Mouse (Mus musculus) forebrain, embryonic 11.5 days (tissue): ENCODE results near the gene Wfdc13. TPM values are rescaled to one million over a fixed set of nuclear protein-coding genes. Genes with fewer than 3 reads are reported as not detected.

ENCODE experiments used
- ATAC-seq: fragments of 200-750 bp; cut with Nextera tagmentation; replicated peaks from 2 replicates; pipeline ENCODE4 v1.8.0; 2017; ENCODE audit warnings: moderate TSS enrichment; ENCODE audit not compliant: low FRiP score
- DNase-seq: peaks from one replicate; pipeline ENCODE4 v3.0.0-alpha.2; 2017; ENCODE audit warnings: low spot score
- H3K27ac ChIP-seq: fragments of 300-500 bp; sonication (generic); 2 replicates; pipeline ENCODE4 v1.5.1; 2014; ENCODE audit warnings: low read depth, low read length
- H3K27me3 ChIP-seq: fragments of 300-500 bp; sonication (generic); 2 replicates; pipeline ENCODE4 v1.6.1; 2014; ENCODE audit warnings: mild to moderate bottlenecking, low read length, mixed read lengths; ENCODE audit not compliant: control insufficient read depth, insufficient read depth
- H3K36me3 ChIP-seq: fragments of 300-500 bp; sonication (generic); 2 replicates; pipeline ENCODE4 v1.6.1; 2014; ENCODE audit warnings: mild to moderate bottlenecking, low read length, moderate library complexity, mixed read lengths; ENCODE audit not compliant: control insufficient read depth, insufficient read depth
- H3K4me1 ChIP-seq: fragments of 300-500 bp; sonication (generic); replicated peaks from 2 replicates; pipeline ENCODE4 v1.6.1; 2014; ENCODE audit warnings: low read length, mixed read lengths; ENCODE audit not compliant: control insufficient read depth, insufficient read depth
- H3K4me2 ChIP-seq: fragments of 300-500 bp; sonication (generic); 2 replicates; pipeline ENCODE4 v1.6.1; 2014; ENCODE audit warnings: low read depth, mild to moderate bottlenecking, low read length, moderate library complexity, mixed read lengths; ENCODE audit not compliant: severe bottlenecking
- H3K4me3 ChIP-seq: fragments of 300-500 bp; sonication (generic); 2 replicates; pipeline ENCODE4 v1.5.1; 2014; ENCODE audit warnings: low read depth, low read length
- H3K9ac ChIP-seq: fragments of 300-500 bp; sonication (generic); 2 replicates; pipeline ENCODE4 v1.6.1; 2014; ENCODE audit warnings: low read length
- H3K9me3 ChIP-seq: fragments of 300-500 bp; sonication (generic); 2 replicates; pipeline ENCODE4 v1.6.1; 2016; ENCODE audit warnings: low read length, mixed read lengths; ENCODE audit not compliant: control insufficient read depth
- WGBS: fragments of 180-500 bp; shearing (Covaris S2); extraction: QIAGEN DNeasy Blood & Tissue Kit; methylation state at CpG from one replicate; pipeline ENCODE4 v1.1.7; 2014; 5-methylcytosine and 5-hydroxymethylcytosine counted together
- polyA plus RNA-seq: library from polyadenylated mRNA; unstranded; fragments of >200 nt; fragmentation: Nextera tagmentation; extraction: Ambion mirVana; gene quantifications from 2 replicates; pipeline ENCODE4 v1.2.1, GENCODE M21; 2014

Wfdc13 gene
- polyA plus RNA-seq, 1 experiment from 2014 or later = not detected

DNA sequence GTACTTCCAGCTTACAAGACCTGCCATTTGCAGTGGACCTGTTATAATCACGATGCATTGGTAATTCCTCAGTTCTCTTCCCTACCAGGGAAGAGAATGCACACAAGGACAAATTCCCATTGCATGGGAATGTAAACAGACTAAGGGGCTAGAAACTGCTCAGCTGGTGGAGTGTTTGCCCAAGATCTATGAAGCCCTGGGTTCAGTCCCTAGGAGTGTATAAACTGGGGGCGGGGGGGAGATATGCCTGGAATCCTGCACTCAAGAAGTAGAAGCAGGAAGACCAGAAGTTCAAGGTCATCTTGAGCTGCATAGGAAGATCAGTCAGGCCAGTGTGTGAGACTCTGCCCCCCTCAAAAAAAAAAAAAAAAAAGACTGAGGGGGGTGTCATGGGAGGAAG is 48.4 kb downstream of the Wfdc13 start:
- H3K9me3 ChIP-seq = no peaks in the 10 kb centered on the region
- no peak overlapping the region for H3K4me3 ChIP-seq
- 94% methylated on average over 2 of the region's 2 CpGs for WGBS
- H3K27me3 ChIP-seq = no peaks in the 10 kb centered on the region
- H3K4me1 ChIP-seq = no peaks in the 10 kb centered on the region
- H3K9ac ChIP-seq = no peak overlapping the region
- DNase-seq = no peak
- no peaks in the 10 kb centered on the region for H3K36me3 ChIP-seq
- ATAC-seq = no peak
- H3K4me2 ChIP-seq = no peak overlapping the region
- no peak overlapping the region for H3K27ac ChIP-seq

DNA sequence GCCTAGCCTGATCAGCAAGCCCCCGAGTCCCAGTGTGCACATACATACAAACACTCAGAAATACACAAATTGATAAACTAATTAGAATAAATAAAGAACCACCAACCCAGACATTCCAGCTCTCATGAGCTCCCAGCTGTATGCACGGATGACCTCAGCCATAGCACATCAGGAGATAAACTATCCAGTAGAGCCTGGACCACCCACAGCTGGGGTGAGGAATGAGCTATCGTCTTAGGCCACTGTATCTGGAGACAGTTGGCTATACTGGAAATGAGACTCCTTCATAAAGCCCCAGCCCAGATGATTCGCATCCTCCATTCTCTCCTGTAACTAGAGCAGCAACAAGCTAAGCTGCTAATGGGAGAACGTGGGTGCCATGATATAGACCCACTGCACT is 49.9 kb downstream of the Wfdc13 start:
- 82% methylated on average over 5 of the region's 5 CpGs for WGBS
- Histone ChIP-seq H3K36me3 (no peaks in the 10 kb centered on the region), H3K4me2 (no peak overlapping the region), H3K9me3 (no peaks in the 10 kb centered on the region), H3K4me3 (no peak overlapping the region), H3K27ac (no peak overlapping the region), H3K9ac (no peak overlapping the region), H3K4me1 (no peaks in the 10 kb centered on the region), H3K27me3 (no peaks in the 10 kb centered on the region)
- ATAC-seq (no peak), DNase-seq (no peak)

DNA sequence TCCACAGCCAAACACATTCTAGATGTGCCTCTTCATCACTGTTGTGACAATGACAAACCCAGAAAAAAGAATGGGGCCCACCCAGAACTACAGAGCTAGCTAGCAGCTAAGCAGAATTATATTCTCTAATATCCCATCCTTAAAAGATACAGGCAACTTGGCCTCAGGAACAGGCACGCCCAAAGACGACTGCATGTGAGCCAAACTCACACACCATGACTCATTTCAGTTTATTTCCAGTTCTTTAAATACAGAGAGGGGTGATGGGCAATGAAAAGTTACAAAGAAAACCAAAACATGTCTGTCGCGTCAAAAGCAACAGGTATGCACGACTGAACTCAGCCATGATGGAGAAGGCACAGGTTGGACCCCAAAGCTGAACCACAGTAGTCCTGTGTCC is 50.5 kb downstream of the Wfdc13 start:
- Histone ChIP-seq H3K9me3 (no peaks in the 10 kb centered on the region), H3K4me1 (no peaks in the 10 kb centered on the region), H3K9ac (no peak overlapping the region), H3K36me3 (no peaks in the 10 kb centered on the region), H3K27ac (no peak overlapping the region), H3K27me3 (no peaks in the 10 kb centered on the region), H3K4me2 (no peak overlapping the region), H3K4me3 (no peak overlapping the region)
- DNase-seq = no peak
- no peak for ATAC-seq
- 90% methylated on average over 5 of the region's 5 CpGs for WGBS

Other genes starting within 250 kb of the Wfdc13 start
- gene Sdc4, start 241.2 kb upstream of the Wfdc13 start, polyA plus RNA-seq = 15.3 and 15.9 TPM in 2 replicates
- gene Sys1, start 228.1 kb upstream of the Wfdc13 start, polyA plus RNA-seq = 63.4 and 71.2 TPM in 2 replicates
- 3.2 and 7.3 TPM in 2 replicates for gene Gm20458, start 224.1 kb upstream of the Wfdc13 start, polyA plus RNA-seq
- not detected in 2 replicates for gene Trp53tg5, start 211.4 kb upstream of the Wfdc13 start, polyA plus RNA-seq
- gene Dbndd2, start 199.0 kb upstream of the Wfdc13 start, polyA plus RNA-seq = 3.4 and 3.6 TPM in 2 replicates
- 51.3 and 60.3 TPM in 2 replicates for gene Pigt, start 187.6 kb upstream of the Wfdc13 start, polyA plus RNA-seq
- 35.1 and 44.4 TPM in 2 replicates for gene Wfdc2, start 122.7 kb upstream of the Wfdc13 start, polyA plus RNA-seq
- not detected in 2 replicates for gene Spint3, start 111.6 kb upstream of the Wfdc13 start, polyA plus RNA-seq
- gene Wfdc6a, start 99.7 kb upstream of the Wfdc13 start, polyA plus RNA-seq = not detected in 2 replicates
- gene Eppin, start 91.5 kb upstream of the Wfdc13 start, polyA plus RNA-seq = not detected in 2 replicates
- gene Wfdc6b, start 71.6 kb upstream of the Wfdc13 start, polyA plus RNA-seq = not detected in 2 replicates
- not detected in 2 replicates for gene Wfdc8, start 71.5 kb upstream of the Wfdc13 start, polyA plus RNA-seq
- not detected in 2 replicates for gene Wfdc16, start 46.3 kb upstream of the Wfdc13 start, polyA plus RNA-seq
- not detected in 2 replicates for gene Wfdc10, start 29.1 kb upstream of the Wfdc13 start, polyA plus RNA-seq
- gene Wfdc9, start 28.5 kb upstream of the Wfdc13 start, polyA plus RNA-seq = not detected in 2 replicates
- gene Wfdc11, start 11.0 kb upstream of the Wfdc13 start, polyA plus RNA-seq = not detected in 2 replicates
- not detected in 2 replicates for gene Spint4, start 13.4 kb downstream of the Wfdc13 start, polyA plus RNA-seq
- not detected in 2 replicates for gene Spint5, start 30.2 kb downstream of the Wfdc13 start, polyA plus RNA-seq
- 0.71 and 0.91 TPM in 2 replicates for gene Wfdc3, start 60.8 kb downstream of the Wfdc13 start, polyA plus RNA-seq
- 80.3 and 80.4 TPM in 2 replicates for gene Dnttip1, start 60.9 kb downstream of the Wfdc13 start, polyA plus RNA-seq
- gene Ube2c, start 84.8 kb downstream of the Wfdc13 start, polyA plus RNA-seq = 677 and 686 TPM in 2 replicates
- not detected in 2 replicates for gene Tnnc2, start 94.9 kb downstream of the Wfdc13 start, polyA plus RNA-seq
- 13.1 and 13.2 TPM in 2 replicates for gene Snx21, start 100.7 kb downstream of the Wfdc13 start, polyA plus RNA-seq
- 14.1 and 15.0 TPM in 2 replicates for gene Acot8, start 119.8 kb downstream of the Wfdc13 start, polyA plus RNA-seq
- gene Zswim3, start 120.0 kb downstream of the Wfdc13 start, polyA plus RNA-seq = 10.1 and 10.2 TPM in 2 replicates
- 26.4 and 29.9 TPM in 2 replicates for gene Zswim1, start 137.6 kb downstream of the Wfdc13 start, polyA plus RNA-seq
- not detected in 2 replicates for gene Spata25, start 143.4 kb downstream of the Wfdc13 start, polyA plus RNA-seq
- gene Ctsa, start 147.8 kb downstream of the Wfdc13 start, polyA plus RNA-seq = 82.4 and 83.3 TPM in 2 replicates
- gene Neurl2, start 148.3 kb downstream of the Wfdc13 start, polyA plus RNA-seq = 3.2 and 4.5 TPM in 2 replicates
- 43.2 and 50.1 TPM in 2 replicates for gene Pltp, start 172.6 kb downstream of the Wfdc13 start, polyA plus RNA-seq
- gene Pcif1, start 194.2 kb downstream of the Wfdc13 start, polyA plus RNA-seq = 81.9 and 84.5 TPM in 2 replicates
- 18.0 TPM in 2 replicates for gene Zfp335, start 226.7 kb downstream of the Wfdc13 start, polyA plus RNA-seq